Mouse (Mus musculus) heart, embryonic 11.5 days (tissue): ENCODE measurements around the gene Cacna2d4. TPM values are rescaled to one million over a fixed set of nuclear protein-coding genes. Genes with fewer than 3 reads are reported as not detected.
"Not testable (repeated sequence)": the region's sequence is repeated elsewhere in the genome, so short reads cannot be mapped to it uniquely, and the experiment has no call there.

Experiments
- ATAC-seq: fragments of 200-750 bp; cut with Nextera tagmentation; replicated peaks from 2 replicates; pipeline ENCODE4 v1.8.0; 2017; ENCODE audit warnings: moderate library complexity; ENCODE audit not compliant: insufficient number of reproducible peaks, low FRiP score, low TSS enrichment
- H3K27ac ChIP-seq: fragments of 300-500 bp; sonication (generic); 2 replicates; pipeline ENCODE4 v1.5.1; 2014; ENCODE audit warnings: mild to moderate bottlenecking, low read depth, low read length
- H3K27me3 ChIP-seq: fragments of 300-500 bp; sonication (generic); 2 replicates; pipeline ENCODE4 v1.6.1; 2014; ENCODE audit warnings: mild to moderate bottlenecking, low read length, mixed read lengths; ENCODE audit not compliant: control insufficient read depth, insufficient read depth
- H3K36me3 ChIP-seq: fragments of 300-500 bp; sonication (generic); 2 replicates; pipeline ENCODE4 v1.6.1; 2014; ENCODE audit warnings: mild to moderate bottlenecking, low read length, moderate library complexity, mixed read lengths; ENCODE audit not compliant: control insufficient read depth, insufficient read depth
- H3K4me1 ChIP-seq: fragments of 300-500 bp; sonication (generic); 2 replicates; pipeline ENCODE4 v1.6.1; 2014; ENCODE audit warnings: low read length; ENCODE audit not compliant: control insufficient read depth, insufficient read depth
- H3K4me2 ChIP-seq: fragments of 300-500 bp; sonication (generic); 2 replicates; pipeline ENCODE4 v1.6.1; 2014; ENCODE audit warnings: mild to moderate bottlenecking, moderate library complexity
- H3K4me3 ChIP-seq: fragments of 300-500 bp; sonication (generic); 2 replicates; pipeline ENCODE4 v1.5.1; 2014; ENCODE audit warnings: low read depth, low read length
- H3K9ac ChIP-seq: fragments of 300-500 bp; sonication (generic); 2 replicates; pipeline ENCODE4 v1.6.1; 2014; ENCODE audit warnings: mild to moderate bottlenecking, low read depth, low read length, moderate library complexity
- H3K9me3 ChIP-seq: fragments of 300-500 bp; sonication (generic); replicated peaks from 2 replicates; pipeline ENCODE4 v1.6.1; 2016; ENCODE audit warnings: low read length; ENCODE audit not compliant: control insufficient read depth
- WGBS: fragments of 180-500 bp; shearing (Covaris S2); extraction: QIAGEN DNeasy Blood & Tissue Kit; methylation state at CpG from one replicate; pipeline ENCODE4 v1.1.7; 2014; ENCODE audit not compliant: insufficient replicate concordance; 5-methylcytosine and 5-hydroxymethylcytosine counted together
- polyA plus RNA-seq: library from polyadenylated mRNA; unstranded; fragments of >200 nt; fragmentation: Nextera tagmentation; extraction: Ambion mirVana; gene quantifications from 2 replicates; pipeline ENCODE4 v1.2.1, GENCODE M21; 2014

Gene Cacna2d4
- polyA plus RNA-seq, 1 experiment from 2014 or later, result not detected

DNA sequence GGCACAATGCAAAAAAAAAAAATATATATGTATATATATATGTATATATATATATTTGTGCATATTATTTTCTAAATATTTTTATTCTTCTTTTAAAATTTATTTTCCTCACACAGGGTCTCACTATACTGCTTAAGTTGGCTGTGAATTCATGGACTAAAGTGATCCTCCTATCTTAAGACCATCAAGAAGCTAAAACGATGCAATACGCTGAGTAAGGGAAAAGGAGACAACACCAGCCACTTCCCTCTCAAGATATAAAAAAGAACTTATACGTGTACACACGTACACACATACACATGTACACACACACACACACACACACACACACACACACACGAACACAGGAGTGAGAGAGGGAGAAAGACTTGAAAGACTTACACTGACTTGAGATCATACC, 127.3 kb downstream of the Cacna2d4 start:
- no peak overlapping the region for H3K9ac ChIP-seq
- 90% methylated on average over 5 of the region's 5 CpGs for WGBS
- no peak overlapping the region for H3K27ac ChIP-seq
- H3K9me3 ChIP-seq, result no peaks in the 10 kb centered on the region
- ATAC-seq, result no peak
- 0 out of 2 replicates have a peak, but pooled peaks cover 3% of the 10 kb centered on the region for H3K36me3 ChIP-seq
- no peak overlapping the region for H3K4me3 ChIP-seq
- H3K4me2 ChIP-seq, result no peak overlapping the region
- H3K27me3 ChIP-seq, result no peaks in the 10 kb centered on the region
- no peaks in the 10 kb centered on the region for H3K4me1 ChIP-seq

DNA sequence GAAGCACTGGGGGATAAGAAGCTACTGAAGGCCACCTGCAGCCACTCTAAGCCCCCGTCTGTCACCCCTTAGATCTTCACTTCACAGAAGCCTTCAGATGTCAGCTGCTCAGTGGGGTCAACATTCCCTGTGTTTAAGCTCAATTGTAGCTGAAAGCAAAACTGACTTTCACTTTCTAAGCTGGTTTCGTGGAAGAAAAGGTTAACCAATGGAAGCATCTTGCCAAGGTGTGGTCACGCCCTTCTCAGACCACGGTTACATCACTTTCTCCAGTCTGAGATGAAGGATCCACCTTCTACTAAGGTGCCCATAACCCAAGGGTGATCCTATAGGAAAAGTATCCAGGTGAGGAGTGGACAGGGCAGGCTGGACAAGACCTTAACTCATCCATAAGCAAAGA, 130.5 kb downstream of the Cacna2d4 start:
- not testable (repeated sequence) for H3K4me1 ChIP-seq, H3K27me3 ChIP-seq, ATAC-seq, H3K36me3 ChIP-seq, H3K9me3 ChIP-seq, H3K9ac ChIP-seq, H3K4me2 ChIP-seq, H3K4me3 ChIP-seq, H3K27ac ChIP-seq
- 82% methylated on average over 3 of the region's 4 CpGs for WGBS

DNA sequence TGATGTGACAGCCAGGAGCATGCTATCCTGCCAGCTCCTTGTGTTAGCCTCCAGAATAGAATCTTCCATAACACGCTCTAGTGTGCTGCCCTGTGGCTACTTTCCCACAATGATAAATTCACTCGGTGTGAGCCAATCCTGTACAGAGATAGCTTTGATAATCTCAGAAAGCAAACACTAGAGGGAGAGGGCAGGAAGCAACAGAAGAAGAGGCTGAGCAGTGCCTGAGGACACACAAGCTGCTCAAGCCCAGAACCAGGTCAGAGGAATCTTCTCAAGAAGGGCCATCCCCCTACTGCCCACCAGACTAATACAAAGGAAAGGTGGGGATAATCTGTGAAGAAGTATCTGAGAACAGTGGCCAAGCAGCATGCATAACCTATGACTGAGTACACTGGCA, 131.1 kb downstream of the Cacna2d4 start:
- H3K27me3 ChIP-seq, result no peaks in the 10 kb centered on the region
- H3K9me3 ChIP-seq, result no peaks in the 10 kb centered on the region
- H3K4me1 ChIP-seq, result no peaks in the 10 kb centered on the region
- H3K4me2 ChIP-seq, result no peak overlapping the region
- WGBS, result 73% methylated on average over 2 of the region's 2 CpGs
- 0 out of 2 replicates have a peak, but pooled peaks cover 3% of the 10 kb centered on the region for H3K36me3 ChIP-seq
- no peak overlapping the region for H3K9ac ChIP-seq
- H3K27ac ChIP-seq, result no peak overlapping the region
- H3K4me3 ChIP-seq, result no peak overlapping the region
- ATAC-seq, result no peak

- no peak overlapping the region for H3K27ac ChIP-seq
- H3K9ac ChIP-seq, result no peak overlapping the region
- no peak for ATAC-seq
- H3K27me3 ChIP-seq, result no peaks in the 10 kb centered on the region
- no peak overlapping the region for H3K4me2 ChIP-seq
- 0 out of 2 replicates have a peak, but pooled peaks cover 3% of the 10 kb centered on the region for H3K36me3 ChIP-seq
- no peaks in the 10 kb centered on the region for H3K9me3 ChIP-seq
- H3K4me3 ChIP-seq, result no peak overlapping the region
- H3K4me1 ChIP-seq, result peaks cover 5% of the 10 kb centered on the region; the same call in 1 of the 2 replicates
Measured at GRCm38 (mm10) chr6:119371624-119372023, 135.3 kb downstream of the Cacna2d4 start.

- no peak for ATAC-seq
Measured at GRCm38 (mm10) chr6:119372237-119372636, 135.9 kb downstream of the Cacna2d4 start.

GRCm38 (mm10) chr6:119373000-119373705, 136.8 kb downstream of the Cacna2d4 start:
- Histone ChIP-seq H3K4me1 (peaks cover 18% of the 10 kb centered on the region), H3K4me3 (no peak overlapping the region), H3K9me3 (no peaks in the 10 kb centered on the region), H3K9ac (no peak overlapping the region), H3K4me2 (no peak overlapping the region), H3K36me3 (0 out of 2 replicates have a peak, but pooled peaks cover 3% of the 10 kb centered on the region), H3K27me3 (no peaks in the 10 kb centered on the region), H3K27ac (no peak overlapping the region)
- ATAC-seq, result no peak

More at GRCm38 (mm10) chr6:119372237-119372636, 135.9 kb downstream of the Cacna2d4 start:
- H3K9ac ChIP-seq, result no peak overlapping the region
- H3K27ac ChIP-seq, result no peak overlapping the region
- H3K4me3 ChIP-seq, result no peak overlapping the region
- peaks cover 9% of the 10 kb centered on the region; the same call in 1 of the 2 replicates for H3K4me1 ChIP-seq
- H3K27me3 ChIP-seq, result no peaks in the 10 kb centered on the region
- H3K9me3 ChIP-seq, result no peaks in the 10 kb centered on the region
- 0 out of 2 replicates have a peak, but pooled peaks cover 3% of the 10 kb centered on the region for H3K36me3 ChIP-seq
- H3K4me2 ChIP-seq, result no peak overlapping the region
- WGBS, result 32% methylated on average over 5 of the region's 5 CpGs

- Histone ChIP-seq H3K9me3 (no peaks in the 10 kb centered on the region), H3K36me3 (no peaks in the 10 kb centered on the region), H3K27ac (no peak overlapping the region), H3K9ac (no peak overlapping the region), H3K4me2 (no peak overlapping the region), H3K4me3 (no peak overlapping the region), H3K27me3 (no peaks in the 10 kb centered on the region), H3K4me1 (peaks cover 21% of the 10 kb centered on the region)
- WGBS, result 79% methylated on average over 5 of the region's 5 CpGs
- ATAC-seq, result no peak
Measured at GRCm38 (mm10) chr6:119375035-119375434, 138.7 kb downstream of the Cacna2d4 start.

GRCm38 (mm10) chr6:119377613-119378012, 141.3 kb downstream of the Cacna2d4 start:
- no peak for ATAC-seq
- H3K9ac ChIP-seq, result no peak overlapping the region
- H3K4me1 ChIP-seq, result peaks cover 21% of the 10 kb centered on the region
- H3K9me3 ChIP-seq, result no peaks in the 10 kb centered on the region
- 0 out of 2 replicates have a peak overlapping the region, but pooled peaks have one; percentile 29 for H3K27ac ChIP-seq
- H3K36me3 ChIP-seq, result no peaks in the 10 kb centered on the region
- H3K27me3 ChIP-seq, result no peaks in the 10 kb centered on the region
- peak overlapping the region; percentile 29 for H3K4me2 ChIP-seq
- no peak overlapping the region for H3K4me3 ChIP-seq
- WGBS, result 3% methylated on average over 2 of the region's 2 CpGs

- WGBS, result 82% methylated on average over 1 of the region's 1 CpGs
- H3K36me3 ChIP-seq, result no peaks in the 10 kb centered on the region
- no peak overlapping the region for H3K27ac ChIP-seq
- peaks cover 19% of the 10 kb centered on the region for H3K4me1 ChIP-seq
- ATAC-seq, result no peak
- H3K4me3 ChIP-seq, result no peak overlapping the region
- H3K27me3 ChIP-seq, result no peaks in the 10 kb centered on the region
- H3K4me2 ChIP-seq, result no peak overlapping the region
- no peak overlapping the region for H3K9ac ChIP-seq
- no peaks in the 10 kb centered on the region for H3K9me3 ChIP-seq
Measured at GRCm38 (mm10) chr6:119378631-119379030, 142.3 kb downstream of the Cacna2d4 start.
